Mouse (Mus musculus) retina, adult 2 months (tissue): Measurements from ENCODE around the gene Gm20604.

Source experiments
- DNase-seq: peaks from one replicate; pipeline ENCODE4 v3.0.0-alpha.2; 2012; ENCODE audit warnings: low read depth, low spot score

Gene Gm20604

DNA sequence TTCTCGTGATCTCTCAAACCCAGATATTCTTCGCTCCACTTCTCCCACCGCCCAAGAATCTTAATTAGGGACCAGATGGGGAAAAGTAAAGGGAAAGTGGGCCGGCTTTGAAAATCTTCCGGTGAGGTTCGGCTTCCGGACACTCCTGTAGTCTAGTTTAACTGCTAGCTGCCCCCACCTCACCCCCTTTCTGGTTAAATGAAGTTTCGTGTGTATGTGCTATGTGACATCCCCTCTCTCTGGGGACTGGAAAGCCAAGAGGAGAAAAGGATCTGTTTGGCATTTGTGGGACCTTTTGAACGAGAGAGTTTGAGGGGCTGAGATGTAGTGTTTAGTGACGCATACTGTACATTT, at the start of gene Gm20604:
Gene Gm20604 (minus strand): TSS at position 270 of the 354 bp plus-strand sequence.
- DNase-seq, result no peak

DNA sequence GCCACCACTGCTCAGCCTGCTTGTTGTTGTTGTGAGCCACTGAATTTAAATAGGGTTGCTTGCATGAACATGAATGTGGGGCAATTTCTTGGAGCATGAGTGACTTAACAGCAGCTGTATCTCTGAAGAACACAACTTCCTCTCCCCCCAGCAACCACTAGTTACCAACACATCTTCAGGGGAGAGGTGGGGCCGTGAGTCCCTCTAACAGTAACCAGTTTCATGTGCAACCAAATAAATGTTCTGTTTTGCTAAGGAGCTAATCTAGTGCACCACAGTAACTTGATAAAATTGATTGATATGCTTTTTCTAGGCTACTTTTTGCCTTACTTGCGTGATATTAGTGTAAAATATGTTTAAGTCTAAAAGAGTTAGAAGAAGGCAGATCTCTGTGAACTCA, 41.1 kb upstream of the Gm20604 start:
- DNase-seq, result no peak

DNA sequence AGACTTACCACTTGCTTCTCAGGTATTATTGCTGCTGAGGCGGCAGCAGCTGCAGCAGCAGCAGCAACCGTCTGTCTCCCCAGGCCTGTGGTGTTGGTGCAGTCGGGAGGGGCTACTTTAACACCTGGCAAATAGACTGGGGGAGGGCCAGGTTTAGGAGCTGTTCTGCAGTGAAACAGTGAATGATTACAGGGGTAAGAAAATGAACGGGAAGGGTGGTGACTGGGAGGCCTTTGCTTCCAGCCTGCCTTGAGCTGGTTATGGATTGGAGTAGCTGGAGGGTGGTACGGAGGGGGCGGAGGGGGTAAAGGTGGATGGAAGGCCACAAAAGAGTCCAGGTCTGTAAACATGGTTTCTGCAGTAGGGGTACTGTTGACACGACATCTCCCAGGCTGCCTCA, 29.5 kb upstream of the Gm20604 start:
- DNase-seq, result no peak

DNA sequence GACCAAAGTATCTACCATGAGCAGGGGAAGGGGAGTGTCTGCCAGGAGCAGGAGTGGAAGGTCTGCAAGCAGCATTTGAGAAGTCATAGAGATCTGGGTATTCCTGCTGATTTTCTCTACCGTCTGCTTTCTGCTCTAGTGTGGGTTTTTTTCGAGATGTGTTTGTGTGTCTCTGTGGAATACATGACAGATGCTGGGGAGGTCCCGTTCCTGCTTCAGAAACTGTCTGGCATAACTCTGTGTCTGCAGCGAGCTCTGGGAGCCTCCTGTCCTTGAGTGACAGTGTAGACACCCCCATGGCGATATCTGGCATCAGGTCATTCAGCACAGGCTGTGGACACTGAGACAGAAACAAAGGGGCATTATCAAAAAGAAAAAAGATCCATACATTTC, 27.1 kb upstream of the Gm20604 start:
- DNase-seq, result no peak

DNA sequence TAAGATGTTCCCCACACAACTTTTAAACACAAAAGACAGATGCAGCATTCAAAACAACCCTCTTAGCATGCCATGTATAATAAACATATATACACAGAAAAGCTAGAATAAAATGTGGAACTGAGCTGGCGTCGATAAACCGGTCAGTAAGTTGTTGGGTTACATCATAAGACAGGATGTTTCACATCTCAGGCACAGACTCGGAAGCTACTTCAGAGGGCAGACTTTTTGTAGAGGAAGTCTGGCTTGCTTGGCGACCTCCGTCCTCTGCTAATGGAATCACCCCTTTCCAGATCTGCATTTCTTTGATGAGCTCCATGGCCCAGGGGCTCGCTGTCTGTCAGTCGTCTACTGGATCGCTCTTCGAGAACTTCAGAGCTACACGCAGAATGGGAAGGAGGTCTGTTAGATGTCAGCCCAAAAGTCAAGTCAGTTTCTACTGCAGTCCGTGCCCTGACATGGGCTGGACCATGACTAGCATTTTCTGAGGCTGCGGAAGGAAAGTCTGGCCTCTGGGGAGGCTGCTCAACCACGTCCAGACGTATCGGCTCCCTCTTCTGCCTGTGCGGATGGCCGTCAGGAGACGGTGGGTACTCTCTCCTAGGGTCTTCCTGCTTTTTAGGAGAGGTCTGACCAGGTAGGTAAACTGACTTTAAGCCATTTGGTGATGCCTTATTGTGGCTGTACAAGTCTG, 26.6 kb upstream of the Gm20604 start:
- no peak for DNase-seq

DNA sequence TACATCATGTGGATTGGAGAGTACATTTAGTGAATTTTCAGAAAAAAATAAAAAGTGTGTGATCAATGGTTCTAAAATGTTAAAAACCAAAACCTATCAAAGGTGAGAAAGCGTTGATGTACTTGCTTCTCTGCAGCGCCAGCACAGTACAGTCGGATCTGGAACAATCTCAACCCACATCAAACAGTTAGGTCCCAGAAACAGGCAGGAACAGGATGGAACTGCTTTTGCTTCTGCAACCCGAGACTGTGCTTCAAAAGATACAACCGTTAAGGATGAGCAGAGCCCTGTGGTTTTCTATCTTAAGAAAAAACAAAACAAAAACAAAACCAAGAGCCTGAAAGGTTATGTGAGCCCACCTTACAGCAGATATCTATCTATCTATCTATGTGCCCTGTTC, 24.4 kb upstream of the Gm20604 start:
- DNase-seq, result no peak

DNA sequence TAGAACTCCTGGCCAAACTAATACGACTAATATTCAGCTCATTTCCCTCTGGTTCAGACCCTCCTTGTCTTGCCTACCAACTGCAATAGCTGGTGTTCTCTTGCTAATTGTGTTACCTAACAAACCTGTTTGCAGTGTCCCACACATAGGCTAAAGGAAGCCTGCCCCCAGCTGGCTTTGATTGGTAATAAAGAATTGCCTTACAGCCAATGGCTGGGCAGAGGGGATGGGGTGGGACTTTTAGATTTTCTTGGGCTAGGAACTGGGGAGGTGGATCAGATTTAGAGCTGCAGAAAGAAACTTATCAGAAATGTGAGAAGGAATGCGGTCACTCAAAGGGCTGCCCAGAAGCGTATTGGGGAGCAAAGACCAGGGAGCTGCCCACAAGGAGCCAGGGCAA, 21.0 kb upstream of the Gm20604 start:
- DNase-seq, result no peak

DNA sequence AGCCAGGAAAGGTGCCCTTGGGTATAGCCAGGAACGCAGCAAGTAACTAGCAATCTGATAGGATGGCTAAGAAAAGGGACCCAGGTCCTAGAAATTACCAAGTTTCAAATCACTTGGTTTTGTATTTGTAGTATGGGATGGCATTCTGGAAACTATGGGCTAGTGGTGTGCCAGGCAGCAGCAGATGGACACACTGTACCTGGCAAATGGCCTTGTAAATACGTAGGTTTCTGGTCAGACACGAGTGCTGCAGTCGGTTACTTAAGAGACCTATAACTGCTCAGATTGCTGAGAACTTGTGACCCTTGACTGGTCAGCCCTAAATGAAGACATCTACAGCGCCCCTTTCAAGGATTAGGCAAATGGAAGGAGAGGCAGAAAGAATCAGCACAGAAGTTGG, 19.7 kb upstream of the Gm20604 start:
- no peak for DNase-seq

DNA sequence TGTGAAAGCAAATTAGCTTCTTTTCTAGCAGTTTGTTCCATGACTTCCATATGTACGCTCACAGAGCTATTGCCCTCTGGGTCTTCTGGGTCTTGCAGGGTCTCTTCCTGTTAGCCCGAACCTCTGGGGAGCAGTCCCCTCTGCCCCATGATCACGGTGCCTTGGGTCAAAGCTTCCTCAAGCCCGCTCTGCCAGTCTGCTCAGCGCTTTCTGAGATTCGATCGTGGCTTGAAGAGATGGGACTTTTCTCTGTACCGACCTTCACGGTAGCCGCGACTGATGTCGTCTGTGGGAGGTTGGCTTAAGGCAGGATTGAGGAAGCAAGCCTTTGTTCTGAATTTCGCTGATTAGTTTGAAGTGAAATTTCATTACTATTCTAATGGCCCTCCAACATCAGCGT, 17.6 kb upstream of the Gm20604 start:
- DNase-seq, result no peak

DNA sequence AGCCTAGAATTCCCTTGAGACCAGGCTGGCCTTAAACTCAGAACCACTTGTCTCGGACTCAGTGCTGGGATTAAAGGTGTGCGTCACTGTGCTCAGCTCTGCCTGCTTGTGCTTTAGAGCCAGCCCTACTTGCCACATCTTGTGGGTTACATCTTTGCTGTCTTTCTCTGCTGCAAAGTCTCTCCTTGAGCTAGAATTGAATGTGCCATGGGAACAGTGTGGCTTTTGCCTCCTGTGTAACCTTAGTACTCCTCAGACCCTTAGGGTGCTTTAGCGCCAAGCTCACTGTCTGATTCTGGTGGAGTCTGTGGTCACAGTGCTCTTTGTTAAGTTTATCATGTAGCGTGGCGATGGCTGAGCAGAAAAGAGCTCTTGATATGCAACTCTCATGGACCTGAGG, 14.2 kb upstream of the Gm20604 start:
- DNase-seq, result no peak

DNA sequence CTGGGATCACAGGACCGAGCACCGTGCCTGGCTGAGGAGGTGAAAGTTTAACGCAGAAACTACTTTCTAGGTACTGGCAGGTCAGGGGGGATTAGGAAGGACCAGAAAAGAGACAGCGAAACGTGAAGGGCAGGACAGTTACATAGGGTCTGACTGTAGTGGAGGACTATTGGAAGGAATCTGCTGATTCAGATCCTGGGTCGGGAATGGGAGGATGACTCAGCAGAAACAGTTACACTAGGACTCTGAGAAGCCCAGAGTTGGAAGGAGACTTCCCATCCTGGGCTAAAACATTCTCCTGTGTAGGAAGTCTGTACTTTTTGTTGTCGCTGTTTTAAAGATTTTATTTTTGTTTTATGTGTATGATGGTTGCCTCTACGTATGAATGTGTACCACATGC, 13.1 kb upstream of the Gm20604 start:
- no peak for DNase-seq

DNA sequence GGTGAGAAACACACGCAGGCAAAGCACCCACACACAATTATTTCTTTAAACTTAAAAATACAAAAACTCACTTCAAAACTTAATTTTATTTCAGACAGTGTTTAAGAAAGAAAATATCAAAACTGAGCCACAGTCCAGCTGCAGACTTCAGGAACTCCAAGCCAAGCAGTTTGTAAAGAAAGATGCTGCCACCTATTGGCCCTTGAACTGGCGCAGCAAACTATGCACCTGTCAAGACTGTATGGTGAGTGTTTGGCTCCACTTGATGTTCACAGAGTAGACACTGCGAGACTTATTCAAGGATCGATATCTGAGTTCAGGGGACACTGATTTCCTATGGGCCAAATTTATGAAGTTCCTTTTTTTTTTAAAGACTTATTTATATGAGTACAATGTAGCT, 10.5 kb upstream of the Gm20604 start:
- DNase-seq, result no peak

DNA sequence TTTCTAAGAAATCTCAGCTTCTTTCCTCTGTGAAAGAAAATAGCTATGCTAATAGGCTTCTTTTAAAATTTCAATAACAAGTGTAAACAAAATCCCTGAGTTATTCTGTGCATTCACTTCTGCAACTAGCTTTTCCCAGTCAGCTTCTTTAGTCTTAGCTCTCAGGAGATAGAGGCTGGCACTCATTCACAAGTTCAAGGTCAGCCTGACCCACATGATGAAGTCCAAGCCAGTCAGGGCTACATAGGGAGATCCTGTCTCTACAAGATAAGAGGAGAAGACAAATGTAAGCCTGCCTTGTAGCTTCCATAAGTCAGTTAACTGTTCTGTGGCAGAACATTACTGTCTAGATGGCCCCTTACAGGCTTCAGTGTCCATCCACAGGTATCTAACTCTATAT, 5.2 kb upstream of the Gm20604 start:
- DNase-seq, result no peak

DNA sequence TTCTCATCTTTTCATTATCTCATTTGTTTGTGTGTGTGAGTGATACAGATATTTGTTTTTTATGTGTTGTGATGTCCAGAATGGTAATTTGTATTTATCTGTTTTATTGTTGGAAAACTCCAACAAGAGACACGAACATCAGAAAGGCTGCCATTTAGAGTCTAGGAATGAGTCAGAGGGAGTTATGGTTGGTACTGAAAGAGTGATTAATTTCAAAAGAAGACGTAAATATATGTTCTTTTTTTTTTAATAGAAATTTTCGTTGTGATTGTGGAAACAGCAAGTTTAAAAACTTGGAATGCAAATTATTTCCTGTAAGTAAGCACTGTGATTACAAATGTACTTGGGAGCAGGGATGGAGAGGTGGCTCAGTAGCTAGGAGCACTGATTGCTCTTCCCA, 3.2 kb upstream of the Gm20604 start:
- DNase-seq, result no peak

DNA sequence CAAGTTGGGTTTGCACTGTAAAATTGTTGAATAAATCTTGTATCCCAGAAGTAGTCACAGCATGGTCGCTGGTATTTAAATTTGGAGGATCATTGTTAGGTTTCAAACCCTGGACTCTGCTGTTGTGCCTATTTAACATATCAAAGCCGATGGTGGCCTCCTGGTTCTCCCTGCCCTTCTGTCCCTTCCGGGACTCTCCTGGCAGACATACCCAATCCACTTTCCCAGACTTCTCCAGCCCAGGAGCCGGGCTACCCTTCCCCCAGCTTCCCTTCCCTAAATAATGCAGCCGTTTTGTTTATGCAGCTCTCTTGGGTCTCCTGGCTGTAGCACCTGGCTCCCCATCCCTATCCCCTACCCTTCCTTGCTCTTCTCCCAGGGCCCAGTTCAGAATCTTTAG, 464 bp upstream of the Gm20604 start:
- no peak for DNase-seq

DNA sequence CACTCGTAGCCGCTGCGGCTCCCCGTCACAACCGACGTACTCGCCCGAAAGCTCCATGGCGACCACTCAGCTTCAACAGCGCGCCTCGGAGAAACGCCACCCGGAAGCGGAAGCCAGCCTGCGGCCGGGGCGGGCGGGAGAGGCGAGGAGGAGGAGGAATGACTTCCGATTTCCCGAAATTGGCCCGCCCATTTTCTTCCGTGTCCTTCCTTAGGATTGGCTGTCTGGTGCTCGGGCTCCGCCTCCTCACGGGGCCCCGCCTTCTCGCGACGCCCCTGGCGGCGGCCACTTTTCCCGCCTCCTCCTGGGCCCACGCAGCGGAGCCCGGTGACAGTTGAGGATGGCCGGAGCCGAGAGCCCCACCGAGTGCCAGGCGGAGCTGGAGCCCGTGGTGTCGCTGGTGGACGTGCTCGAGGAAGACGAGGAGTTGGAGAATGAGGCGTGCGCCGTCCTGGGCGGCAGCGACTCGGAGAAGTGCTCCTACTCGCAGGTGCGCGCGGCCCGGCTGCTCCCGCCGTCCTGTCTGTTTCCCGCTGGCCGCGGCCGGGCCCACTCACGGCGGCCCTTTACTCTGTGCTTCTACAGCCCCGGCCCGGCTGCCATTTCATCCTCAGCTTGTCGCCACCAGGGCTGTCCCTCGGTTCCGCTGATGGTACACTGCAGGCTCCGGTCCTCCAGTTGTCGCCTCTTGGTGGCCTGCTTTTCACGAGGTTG, 626 bp downstream of the Gm20604 start, which contains the start of the genes Gm28051, Gon7 and Ubr7:
Gene Gm28051 (minus strand): TSS at position 77 of the 714 bp plus-strand sequence.
Gene Gon7 (minus strand): TSS at position 115 of the 714 bp plus-strand sequence.
Gene Ubr7 (plus strand): TSS at position 279 of the 714 bp plus-strand sequence.
- DNase-seq, result peak; percentile 93

DNA sequence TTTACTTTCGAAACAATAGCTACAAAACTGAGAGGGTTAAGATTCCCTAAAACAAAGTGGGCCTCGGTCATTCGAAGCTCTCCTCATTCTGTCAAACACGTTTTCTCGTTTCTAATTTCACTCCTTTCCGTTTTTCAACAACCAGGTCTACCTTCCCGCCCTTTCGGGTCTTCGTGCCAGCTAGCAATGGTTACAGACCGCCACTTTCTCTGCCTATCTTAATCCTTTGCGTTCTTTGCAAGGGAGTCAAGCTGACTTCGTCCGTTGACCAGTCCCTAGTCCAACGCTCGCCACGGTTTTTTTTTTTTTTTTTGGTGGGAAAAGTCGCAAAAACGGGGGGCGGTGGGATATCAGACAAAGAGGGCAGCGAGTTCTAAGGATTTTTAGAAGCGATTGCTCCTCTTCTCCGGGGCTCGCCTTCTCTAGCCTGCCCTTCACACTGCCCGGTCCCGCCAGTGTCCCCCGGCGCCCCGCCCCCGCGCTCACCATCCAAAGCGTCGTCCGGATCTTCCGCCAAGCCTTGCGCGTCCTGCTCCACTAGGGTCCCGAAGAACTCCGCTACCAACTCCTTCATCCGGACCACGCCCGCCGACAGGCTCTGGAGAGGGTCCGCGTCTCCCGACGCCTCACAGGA, 1.3 kb downstream of the Gm20604 start:
- no peak for DNase-seq

DNA sequence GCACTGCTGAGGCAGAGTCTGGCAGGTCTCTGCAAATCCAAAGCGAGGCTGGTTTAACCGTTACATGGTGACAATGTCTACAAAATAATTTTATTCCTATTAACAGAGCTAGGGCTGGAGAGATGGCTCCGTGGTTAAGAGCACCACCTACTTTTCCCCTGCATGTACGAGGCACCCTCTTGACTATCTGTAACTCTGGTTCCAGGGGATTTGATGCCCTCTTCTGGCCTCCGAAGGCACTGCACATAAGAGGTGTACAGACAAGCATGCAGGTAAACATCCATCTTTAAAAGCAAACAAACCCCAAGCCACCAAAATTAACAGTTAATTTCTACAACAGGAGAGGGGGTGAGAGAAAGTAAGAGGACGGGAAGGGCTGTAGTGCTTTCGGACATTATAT, 2.2 kb downstream of the Gm20604 start:
- DNase-seq, result no peak

DNA sequence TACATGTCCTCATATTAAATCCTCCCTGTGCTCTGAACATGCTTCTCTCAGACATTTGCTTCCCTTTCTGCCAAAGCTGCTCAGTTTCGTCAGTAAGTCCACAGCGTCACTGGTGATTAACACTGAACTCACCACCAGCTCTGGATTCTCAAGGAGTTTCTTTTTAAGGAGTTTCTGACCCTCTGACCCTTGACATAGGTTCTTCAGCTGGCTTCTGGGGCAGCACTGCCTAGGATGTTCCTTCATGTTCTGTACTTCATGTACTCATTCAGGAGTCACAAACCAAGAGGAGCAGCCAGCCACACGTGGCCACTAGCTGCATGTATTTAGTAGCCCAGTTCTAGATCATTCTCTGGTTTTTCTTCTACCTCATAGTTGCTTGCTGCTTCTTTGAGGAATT, 10.2 kb downstream of the Gm20604 start:
- no peak for DNase-seq

DNA sequence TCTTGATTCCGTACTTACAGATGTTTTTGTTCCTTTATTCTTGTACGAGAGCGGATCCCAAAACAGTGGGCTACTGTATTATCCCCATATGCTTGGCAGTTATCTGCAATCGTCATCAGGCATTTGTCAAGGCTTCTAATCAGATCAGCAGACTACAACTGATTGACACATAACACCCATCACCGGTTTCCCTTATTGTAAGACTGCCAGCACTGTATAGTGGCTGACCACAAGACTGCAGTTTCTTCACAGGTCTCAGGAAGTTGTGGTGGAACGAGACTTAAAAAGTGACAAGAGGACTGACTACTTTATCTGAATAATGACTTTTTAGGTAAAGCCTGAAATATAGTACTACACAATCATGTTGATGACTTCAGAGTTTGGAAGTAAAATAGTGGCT, 13.6 kb downstream of the Gm20604 start:
- DNase-seq, result no peak

DNA sequence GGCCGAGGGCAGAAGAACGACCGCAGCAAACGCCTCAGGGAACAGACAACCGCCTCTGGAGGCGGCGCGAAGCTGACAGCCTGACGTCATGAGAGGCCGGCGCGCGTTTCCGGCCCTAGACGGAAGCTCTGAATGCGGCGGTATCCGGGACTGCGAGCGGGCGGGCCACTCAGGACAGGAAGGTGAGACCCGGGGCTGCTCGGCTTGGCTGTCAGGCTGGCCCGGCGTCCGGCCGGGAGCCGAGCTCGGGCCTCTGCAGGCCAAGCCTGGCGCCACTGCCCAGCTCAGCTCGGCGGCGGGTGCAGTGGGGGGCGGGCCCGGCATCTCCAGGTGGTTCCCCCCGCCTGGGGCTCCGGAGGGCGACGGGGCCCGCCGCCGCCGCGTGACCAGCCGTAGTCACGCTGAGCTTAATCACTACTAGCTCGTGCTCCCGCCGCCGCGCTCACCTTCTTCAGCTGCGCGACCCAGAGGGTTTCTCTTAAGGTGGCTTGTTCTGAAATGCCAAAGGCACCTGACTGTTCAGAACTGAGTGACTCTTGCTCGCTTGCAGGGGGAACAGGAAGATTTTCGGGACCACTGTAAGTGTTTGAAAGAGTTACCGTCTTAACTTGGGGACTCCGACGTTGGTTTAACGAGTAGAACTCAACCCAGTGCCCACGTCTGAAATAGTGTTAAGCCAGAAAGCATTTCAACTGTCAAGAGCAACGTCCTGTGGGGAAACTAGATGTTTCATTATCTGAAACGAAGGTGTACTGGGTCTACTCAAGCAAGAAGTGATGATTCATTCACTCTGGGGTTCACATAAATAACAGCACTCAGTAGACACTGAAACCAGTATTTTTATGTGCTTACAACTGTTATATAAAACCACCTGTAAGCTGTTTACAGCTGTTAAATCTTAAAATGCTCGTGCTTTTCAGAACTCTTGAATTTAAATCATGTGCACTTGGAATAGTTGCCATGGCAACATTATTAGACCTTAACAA, 14.6 kb downstream of the Gm20604 start, which contains the start of the genes Moap1 and Tmem251:
Gene Moap1 (minus strand): TSS at position 73 of the 986 bp plus-strand sequence.
Gene Tmem251 (plus strand): TSS at position 174 of the 986 bp plus-strand sequence.
- peak; percentile 69 for DNase-seq
